Mouse (Mus musculus): Measurements from ENCODE around the gene Dph6.
"Not testable (repeated sequence)": the region's sequence is repeated elsewhere in the genome, so short reads cannot be mapped to it uniquely, and the experiment has no call there.

Gene Dph6

GRCm38 (mm10) chr2:114654365-114655239 lies at the start of gene Dph6:
TSS of gene Dph6 (minus strand) at chr2:114654964.
- DNase-seq: peak; percentile 88

GRCm38 (mm10) chr2:114700966-114701685 lies 46.4 kb upstream of the Dph6 start:
- DNase-seq: peak; percentile 60

- DNase-seq: no peak
Observed at GRCm38 (mm10) chr2:114691607-114692006, 36.8 kb upstream of the Dph6 start.

GRCm38 (mm10) chr2:114687483-114687882 lies 32.7 kb upstream of the Dph6 start:
- DNase-seq: no peak

GRCm38 (mm10) chr2:114687081-114687480 lies 32.3 kb upstream of the Dph6 start:
- no peak for DNase-seq

- DNase-seq: no peak
Observed at GRCm38 (mm10) chr2:114673831-114674230, 19.1 kb upstream of the Dph6 start.

- no peak for DNase-seq
Observed at GRCm38 (mm10) chr2:114670983-114671382, 16.2 kb upstream of the Dph6 start.

- no peak for DNase-seq
Observed at GRCm38 (mm10) chr2:114658954-114659353, 4.2 kb upstream of the Dph6 start.

GRCm38 (mm10) chr2:114646240-114646639 lies 8.5 kb downstream of the Dph6 start:
- DNase-seq: no peak

GRCm38 (mm10) chr2:114643832-114644231 lies 10.9 kb downstream of the Dph6 start:
- DNase-seq: no peak

- DNase-seq: peak; percentile 56
Observed at GRCm38 (mm10) chr2:114624683-114625082, 30.1 kb downstream of the Dph6 start.

- no peak for DNase-seq
Observed at GRCm38 (mm10) chr2:114622550-114622939, 32.2 kb downstream of the Dph6 start.

GRCm38 (mm10) chr2:114621781-114622549 lies 32.8 kb downstream of the Dph6 start:
- peak; percentile 76 for DNase-seq

- DNase-seq: no peak
Observed at GRCm38 (mm10) chr2:114611576-114611975, 43.2 kb downstream of the Dph6 start.

GRCm38 (mm10) chr2:114610110-114610509 lies 44.7 kb downstream of the Dph6 start:
- DNase-seq: peak; percentile 28

- not testable (repeated sequence) for DNase-seq
Observed at GRCm38 (mm10) chr2:114605202-114605601, 49.6 kb downstream of the Dph6 start.

- DNase-seq: no peak
Observed at GRCm38 (mm10) chr2:114601174-114601573, 53.6 kb downstream of the Dph6 start.

- DNase-seq: no peak
Observed at GRCm38 (mm10) chr2:114599793-114600192, 55.0 kb downstream of the Dph6 start.

- no peak for DNase-seq
Observed at GRCm38 (mm10) chr2:114593393-114593792, 61.4 kb downstream of the Dph6 start.

GRCm38 (mm10) chr2:114580714-114581113 lies 74.0 kb downstream of the Dph6 start:
- DNase-seq: no peak

- no peak for DNase-seq
Observed at GRCm38 (mm10) chr2:114543000-114543622, 111.7 kb downstream of the Dph6 start.

- no peak for DNase-seq
Observed at GRCm38 (mm10) chr2:114542325-114542724, 112.4 kb downstream of the Dph6 start.

GRCm38 (mm10) chr2:114540416-114540815 lies 114.3 kb downstream of the Dph6 start:
- no peak for DNase-seq

Measured in lung, postnatal 36 days (tissue).